Mouse (Mus musculus): ENCODE data around the gene Fndc11.

Fndc11 gene

DNA sequence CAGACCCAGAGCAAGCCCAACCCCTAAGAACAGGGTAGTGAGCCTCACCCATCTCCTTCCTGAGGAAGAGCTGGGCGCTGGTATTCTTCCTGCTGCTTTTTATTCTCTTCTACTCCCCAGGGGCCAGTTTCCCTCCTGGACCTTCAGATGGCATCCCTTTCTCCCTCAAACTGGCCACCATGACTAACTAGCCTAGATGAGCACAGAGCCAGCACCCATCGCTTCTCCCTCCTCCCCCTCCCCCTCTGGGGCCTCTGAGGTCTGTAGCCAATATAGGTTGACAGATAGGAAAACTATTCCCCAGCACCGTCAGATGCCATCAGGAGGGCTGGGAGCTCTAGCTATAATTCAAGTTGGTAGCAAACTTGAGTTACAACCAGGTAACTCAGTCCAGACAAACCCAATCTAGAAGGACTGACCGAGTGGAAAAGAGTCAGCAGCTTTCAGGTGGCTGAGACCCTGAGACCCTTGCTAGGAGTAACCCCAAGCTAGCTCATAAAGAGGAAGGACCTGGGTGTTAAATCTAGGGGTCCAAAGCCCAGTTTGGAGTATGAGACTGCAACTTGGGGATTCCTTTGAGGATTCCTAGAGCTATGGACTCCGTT lies 830 bp upstream of the Fndc11 start:
- DNase-seq (ENCODE audit: extremely low spot score, low spot score): no peak

GRCm38 (mm10) chr2:181220361-181220760 lies 548 bp downstream of the Fndc11 start:
- DNase-seq (ENCODE audit: extremely low spot score, low spot score): no peak

DNA sequence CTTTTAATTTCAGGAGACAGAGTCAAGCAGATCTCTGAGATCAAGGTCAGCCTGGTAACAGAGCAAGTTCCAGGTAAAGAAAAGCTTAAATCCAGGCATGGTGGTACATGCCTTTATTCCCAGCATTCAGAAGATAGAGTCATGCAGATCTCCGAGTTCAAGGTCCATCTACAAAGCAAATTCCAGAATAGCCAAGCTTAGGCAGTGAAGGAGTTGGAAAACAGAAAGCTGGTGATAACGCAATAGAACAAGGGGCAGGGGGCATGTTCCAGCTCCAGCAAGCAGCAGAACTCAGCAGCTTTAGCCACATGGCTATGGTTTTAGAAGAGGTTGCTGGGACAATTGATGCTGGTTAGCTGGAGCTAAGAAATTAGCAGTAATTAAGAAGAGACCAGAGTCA lies 5.2 kb downstream of the Fndc11 start:
- no peak for DNase-seq (ENCODE audit: extremely low spot score, low spot score)

- no peak for DNase-seq (ENCODE audit: extremely low spot score, low spot score)
Observed at GRCm38 (mm10) chr2:181227122-181227521, 7.3 kb downstream of the Fndc11 start.

GRCm38 (mm10) chr2:181228335-181228734 lies 8.5 kb downstream of the Fndc11 start:
- no peak for DNase-seq (ENCODE audit: extremely low spot score, low spot score)

- no peak for DNase-seq (ENCODE audit: extremely low spot score, low spot score)
Observed at GRCm38 (mm10) chr2:181231171-181231570, 11.4 kb downstream of the Fndc11 start.

DNA sequence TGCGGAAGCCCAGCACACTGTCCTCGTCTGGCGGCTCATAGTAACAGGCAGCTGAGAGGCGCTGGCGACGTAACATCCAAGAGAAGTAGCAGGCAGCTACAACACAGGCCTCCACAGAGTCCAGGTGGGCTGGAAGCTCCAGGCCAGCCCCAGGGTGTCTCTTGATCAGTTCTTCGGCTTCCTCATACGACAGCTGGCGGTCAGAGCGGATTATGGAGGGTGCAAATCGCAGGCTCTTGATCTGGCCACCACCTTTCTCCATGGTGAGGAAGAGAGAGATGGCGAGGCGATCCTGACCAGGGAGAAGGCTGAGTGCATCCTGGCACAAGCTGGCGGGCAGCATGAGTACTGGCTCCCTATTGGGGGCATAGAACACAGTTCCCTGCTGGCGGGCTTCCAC lies 13.6 kb downstream of the Fndc11 start:
- no peak for DNase-seq (ENCODE audit: extremely low spot score, low spot score)

DNA sequence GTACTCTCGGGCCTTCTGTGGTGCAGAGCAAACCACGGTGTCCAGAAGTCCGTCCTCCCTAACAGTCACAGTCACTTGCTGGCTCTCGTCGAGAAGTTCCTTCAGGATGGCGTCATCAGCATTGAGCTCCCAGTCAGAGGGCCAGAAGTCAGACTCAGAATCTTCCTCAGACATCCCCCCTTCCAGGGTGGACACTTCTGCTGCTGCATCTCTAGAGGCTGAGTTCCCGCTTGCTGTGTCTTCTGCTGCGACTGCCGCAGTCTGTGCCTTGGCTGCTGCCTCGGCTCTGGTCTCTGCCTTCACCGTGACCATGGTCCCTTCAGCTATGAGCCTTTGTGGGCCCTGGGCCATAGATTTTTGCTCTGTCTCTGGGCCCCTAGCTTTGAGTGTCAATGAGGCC lies 14.9 kb downstream of the Fndc11 start:
- no peak for DNase-seq (ENCODE audit: extremely low spot score, low spot score)

GRCm38 (mm10) chr2:181235681-181236566 lies 16.1 kb downstream of the Fndc11 start:
- DNase-seq (ENCODE audit: extremely low spot score, low spot score): no peak

DNA sequence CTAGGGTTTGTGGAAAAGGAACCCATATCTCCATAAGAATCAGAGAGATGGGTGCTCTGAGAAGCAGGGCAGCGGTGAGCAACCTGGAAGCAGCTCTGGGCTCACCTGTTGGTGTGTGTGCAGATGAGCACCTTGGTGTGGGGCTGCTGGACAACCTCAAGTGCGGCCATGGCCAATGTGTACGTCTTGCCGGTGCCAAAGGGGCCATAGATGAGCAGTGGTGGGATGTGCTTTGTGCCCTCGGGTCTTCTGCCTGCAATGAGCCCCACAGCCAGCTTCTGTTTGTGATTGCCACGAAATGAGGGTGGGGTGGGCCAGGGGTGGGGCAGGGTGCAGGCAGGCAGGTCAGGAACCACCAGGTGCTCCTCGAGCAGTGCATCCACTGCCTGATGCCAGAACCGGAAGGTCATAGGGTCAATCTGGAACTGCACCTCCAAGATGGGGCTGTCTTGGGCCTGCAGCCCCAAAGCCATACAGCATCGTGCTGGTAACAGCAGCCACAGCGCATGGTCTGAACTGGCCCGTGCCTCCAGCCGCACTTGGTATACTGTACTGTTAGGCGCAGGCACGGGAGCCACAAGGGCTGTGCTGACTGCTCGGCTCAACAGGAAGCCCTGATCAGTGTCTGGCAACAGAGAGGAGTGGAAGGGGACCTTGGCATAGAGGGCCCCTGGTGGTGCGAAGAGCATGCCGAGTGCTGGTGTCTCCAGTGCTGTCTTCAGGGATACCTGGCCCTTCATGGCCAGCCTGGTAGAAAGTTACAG lies 17.6 kb downstream of the Fndc11 start:
- DNase-seq (ENCODE audit: extremely low spot score, low spot score): no peak

GRCm38 (mm10) chr2:181238091-181238610 lies 18.3 kb downstream of the Fndc11 start:
- no peak for DNase-seq (ENCODE audit: extremely low spot score, low spot score)

DNA sequence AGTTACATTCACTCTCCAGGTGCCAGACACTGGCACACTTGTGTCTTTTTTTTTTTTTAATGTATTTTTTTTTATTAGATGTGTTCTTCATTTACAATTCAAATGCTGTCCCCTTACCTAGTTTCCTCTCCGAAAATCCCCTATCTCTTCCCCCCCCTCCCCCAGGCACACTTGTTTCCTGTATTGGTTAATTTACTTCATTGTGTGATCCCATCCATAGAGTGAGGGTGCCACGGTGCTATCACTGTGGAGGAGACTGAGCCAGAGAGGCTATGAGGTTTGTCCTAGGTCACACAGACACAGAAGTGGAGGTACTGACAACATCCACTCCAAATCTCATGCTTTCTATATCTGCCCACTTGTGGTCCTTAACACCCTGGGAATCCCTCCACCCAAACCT lies 19.0 kb downstream of the Fndc11 start:
- DNase-seq (ENCODE audit: extremely low spot score, low spot score): no peak

DNA sequence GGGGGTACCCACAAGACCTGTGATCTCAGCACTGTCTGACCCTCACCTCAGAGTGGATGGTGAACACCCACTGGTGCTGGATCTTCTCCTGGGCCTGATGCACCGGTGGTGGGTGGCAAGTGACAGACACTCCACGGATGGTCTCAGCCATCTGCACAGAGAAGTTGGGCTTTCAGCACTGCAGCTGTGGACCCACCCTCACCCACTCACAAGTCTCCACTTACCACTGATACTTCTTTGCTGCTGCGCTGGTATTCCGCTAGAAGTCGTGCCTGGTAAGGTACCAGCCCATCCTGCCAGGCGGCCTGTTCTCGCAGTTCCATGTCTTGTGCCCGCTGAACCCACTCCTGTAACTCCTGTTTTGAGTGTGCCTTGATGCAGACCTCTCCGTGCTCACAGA lies 19.4 kb downstream of the Fndc11 start:
- DNase-seq (ENCODE audit: extremely low spot score, low spot score): no peak

- DNase-seq (ENCODE audit: extremely low spot score, low spot score): no peak
Observed at GRCm38 (mm10) chr2:181240806-181241440, 21.1 kb downstream of the Fndc11 start.

DNA sequence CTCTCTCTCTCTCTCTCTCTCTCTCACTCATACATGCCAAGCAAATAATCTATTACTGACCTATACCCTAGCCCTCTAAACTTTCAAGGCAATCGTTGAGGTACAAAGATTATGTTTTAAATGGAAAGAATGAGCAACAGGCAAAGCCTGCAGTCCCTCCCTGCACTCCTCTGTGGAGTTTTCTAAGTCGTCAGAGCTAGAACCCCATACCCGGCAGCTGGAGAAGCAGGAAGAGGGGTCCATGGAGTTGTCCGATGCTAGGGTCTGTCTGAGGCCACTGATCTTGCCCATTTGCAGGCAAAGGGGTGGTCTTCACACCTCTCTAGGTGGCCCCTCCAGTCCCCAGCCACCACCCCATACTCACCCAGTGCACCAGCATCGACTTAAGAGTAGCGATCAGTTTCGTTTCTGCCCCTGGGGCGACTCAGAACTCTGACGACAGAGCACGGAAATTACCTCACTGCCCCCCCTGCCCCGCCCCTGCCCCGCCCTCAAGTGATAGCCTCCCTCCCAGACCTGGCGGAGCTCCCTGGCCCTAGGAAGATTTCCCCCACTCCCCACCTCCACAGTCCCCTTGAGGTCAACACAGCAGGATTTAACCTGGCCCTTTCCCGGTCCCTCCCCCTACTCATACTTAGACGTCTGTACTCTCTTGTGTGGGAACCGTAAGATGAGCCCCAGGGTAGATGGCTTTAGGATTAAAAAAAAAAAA lies 21.9 kb downstream of the Fndc11 start, which contains the start of gene Helz2:
Gene Helz2 (minus strand): TSS at position 426 of the 712 bp plus-strand sequence.
- DNase-seq (ENCODE audit: extremely low spot score, low spot score): no peak

DNA sequence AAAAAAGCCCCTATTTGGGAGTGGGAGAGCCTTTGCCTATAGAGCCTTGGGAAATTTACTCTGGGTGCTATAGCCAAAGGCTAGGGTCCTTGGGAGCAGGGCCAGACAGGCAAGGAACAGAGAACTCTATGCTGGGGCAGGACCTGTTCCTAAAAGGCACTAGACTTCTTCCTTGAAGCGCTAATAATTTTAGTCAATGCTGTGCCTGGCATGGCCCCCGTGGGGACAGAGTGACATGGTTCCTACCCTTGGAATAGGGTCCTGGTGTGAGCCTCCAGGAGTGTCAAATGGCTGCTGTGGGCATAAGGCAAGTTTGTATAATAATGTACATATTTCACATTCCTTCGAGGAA lies 22.5 kb downstream of the Fndc11 start:
- no peak for DNase-seq (ENCODE audit: extremely low spot score, low spot score)

DNA sequence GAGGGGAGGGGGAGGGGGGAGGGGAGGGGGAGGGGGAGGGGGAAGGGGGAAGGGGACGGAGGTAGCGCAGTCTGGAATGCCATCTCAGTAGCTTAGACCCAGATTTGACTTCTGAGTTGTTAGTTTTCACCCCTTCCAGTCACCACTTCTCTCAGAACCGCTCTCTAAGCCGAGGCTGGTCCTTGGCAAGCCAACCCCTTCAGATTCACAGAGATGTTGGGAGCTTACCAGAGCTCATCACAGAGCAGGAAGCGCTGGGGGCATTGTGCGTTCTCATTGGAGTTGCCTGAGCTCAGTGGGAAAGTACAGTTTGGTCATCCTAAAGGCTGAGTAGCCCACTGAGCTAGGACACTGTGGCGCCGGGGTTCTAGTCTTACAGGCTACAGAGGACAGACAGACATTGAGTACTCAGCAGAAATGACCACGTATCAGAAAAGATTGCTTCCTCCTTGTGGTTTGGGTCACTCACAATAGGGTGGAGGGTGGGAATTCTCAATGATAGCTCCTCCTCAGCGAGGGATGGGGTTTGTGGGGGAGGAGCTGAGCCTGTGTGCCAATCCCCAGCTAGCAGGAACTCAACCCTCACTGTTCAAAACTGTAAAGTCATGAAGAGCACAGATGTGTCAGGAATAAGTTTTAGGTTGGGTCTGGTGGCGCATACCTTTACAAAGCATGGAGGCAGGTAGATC lies 24.0 kb downstream of the Fndc11 start:
- DNase-seq (ENCODE audit: extremely low spot score, low spot score): no peak

DNA sequence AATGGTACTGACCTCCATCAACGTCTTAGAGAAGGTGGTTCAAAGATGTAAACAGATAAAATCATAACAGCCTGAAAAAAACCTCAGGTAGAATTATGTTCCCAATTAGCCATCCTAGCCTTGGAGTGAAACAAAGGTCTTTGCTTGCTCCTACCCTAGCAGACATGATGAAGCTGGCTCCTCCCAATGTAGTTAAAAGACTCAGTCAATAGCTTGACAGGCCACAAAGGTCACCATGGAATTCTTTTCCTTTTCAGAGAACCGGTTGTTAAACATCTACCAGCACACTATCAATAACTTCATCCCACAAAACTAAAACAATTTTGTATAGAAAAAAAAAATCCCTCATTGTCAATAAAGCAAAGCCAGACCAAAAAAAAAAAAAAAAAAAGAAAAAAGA lies 25.2 kb downstream of the Fndc11 start:
- no peak for DNase-seq (ENCODE audit: extremely low spot score, low spot score)

DNA sequence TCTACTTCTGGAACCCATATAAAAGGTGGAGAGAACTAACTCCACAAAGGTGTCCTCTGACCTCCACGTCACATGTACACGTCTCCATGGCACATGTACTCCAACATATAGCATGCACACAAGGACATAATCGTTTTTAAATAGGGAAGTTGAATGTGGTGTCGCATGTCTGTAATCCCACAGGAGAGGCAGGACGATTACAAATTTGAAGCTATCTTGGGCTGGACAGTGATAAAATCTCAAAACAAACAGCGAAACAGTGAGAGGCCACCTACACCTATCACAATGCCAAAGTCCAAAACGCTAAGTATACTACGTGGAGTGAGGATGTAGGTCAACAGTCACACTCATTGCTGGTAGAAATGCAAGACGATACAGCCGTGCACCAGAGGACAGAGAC lies 29.4 kb downstream of the Fndc11 start:
- DNase-seq (ENCODE audit: extremely low spot score, low spot score): no peak

DNA sequence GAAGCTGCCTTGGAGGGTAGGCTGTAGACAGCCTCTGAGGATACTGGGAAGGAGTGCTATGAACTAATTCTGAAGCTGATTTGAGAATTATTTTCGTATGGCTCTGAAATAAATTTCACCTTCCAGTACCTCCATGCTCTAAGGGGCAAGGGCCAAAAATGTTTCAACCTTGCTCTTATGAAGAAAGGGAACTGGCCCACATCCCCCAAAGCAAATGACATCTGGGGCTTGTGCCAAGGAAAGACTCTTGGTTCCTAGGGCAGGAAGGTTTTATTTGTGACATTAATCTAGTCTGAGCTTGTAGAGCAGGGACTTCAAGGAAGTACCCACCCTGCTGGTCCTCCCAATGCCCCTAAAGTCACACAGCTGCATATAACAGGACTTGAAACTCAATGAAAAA lies 32.0 kb downstream of the Fndc11 start:
- DNase-seq (ENCODE audit: extremely low spot score, low spot score): no peak
